Mouse (Mus musculus) heart, adult 9 months (tissue): ENCODE measurements at regions not wholly inside any gene's neighbourhood (a gene's known extent, or its start where the extent isn't known, plus 50 kb on each side); places are given as distances from the start of the nearest gene placed in this dataset.

Source experiments
- DNase-seq, 2 experiments: peaks; one replicate each; pipeline ENCODE4 v3.0.0; 2022; ENCODE audit warnings: low spot score in 2 of 2

DNA sequence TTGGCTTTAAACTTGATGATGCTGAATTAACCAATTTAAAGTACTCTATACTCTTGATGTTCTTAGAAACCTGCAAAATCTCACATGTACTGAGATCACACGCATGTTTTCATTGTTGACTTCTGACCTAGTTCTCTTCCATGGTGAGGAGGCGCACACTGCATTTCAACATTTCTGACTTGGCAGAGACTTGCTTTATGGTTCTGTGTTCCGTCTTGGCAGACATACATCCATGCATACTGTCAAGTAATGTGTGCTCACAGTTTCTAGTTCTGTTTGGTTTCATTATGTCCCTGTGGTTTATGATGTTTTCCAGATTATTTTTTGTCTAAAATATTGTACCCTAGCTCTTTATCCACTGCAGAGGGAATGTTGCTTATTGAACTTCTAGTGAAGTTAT, 198.5 kb downstream of the Gm11077 start:
- no peak for DNase-seq

DNA sequence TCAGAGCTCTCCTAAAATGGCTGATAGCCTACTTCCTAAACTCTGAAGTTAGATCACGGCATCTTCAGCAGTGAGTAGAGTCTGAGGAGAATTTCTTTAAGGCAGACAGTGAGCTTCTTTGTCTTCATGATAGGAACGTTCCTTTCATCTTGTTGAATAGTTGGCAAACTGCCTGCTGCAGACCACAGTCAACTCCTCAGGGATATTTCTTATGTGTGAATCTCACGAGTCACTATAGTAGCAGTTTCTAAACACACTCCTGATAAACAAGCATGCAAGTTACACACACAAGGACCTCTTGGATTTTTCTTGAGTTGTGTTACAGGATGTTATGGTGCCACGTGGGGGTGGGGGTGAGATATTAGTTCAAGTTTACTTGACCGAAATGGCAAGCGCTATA, 205.2 kb downstream of the Gm11077 start:
- DNase-seq = no peak

DNA sequence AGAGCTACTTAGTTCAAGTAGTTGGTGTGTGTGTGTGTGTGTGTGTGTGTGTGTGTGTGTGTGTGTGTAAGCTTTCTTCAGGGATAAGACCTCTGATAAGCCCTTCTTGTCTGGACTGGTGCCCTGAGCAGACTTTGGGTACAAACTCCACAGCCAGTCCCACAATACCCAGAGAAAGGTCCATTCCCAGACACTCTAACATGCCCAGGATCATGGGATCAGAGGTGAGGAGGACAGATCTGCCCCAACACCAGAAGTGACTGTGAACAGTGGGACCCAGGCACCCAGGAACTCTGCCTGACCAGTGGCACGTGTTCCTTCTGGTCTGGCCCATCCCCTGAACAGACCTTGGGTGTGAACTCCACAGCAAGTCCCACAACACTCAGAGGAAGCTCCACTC, 208.9 kb downstream of the Gm11077 start:
- DNase-seq = no peak

DNA sequence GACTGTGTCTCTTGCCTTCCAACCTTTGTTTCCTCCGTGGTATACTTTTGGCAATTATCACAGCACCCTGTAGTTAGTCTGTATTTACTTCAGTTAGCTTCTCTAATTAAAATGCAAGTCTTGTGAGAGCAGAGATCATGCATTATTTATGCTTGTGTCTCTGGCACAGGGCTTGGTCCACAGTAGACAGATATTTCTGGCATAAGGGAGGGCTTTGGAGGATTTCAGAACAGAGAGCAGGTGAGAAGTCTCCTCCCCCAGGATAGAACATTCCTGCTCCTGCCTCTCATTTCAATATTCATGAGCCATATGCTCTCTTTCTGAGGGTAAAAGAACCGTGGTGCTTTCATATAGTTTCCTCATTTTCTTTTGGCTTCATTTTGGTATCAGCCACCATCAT, 217.6 kb downstream of the Gm11077 start:
- no peak for DNase-seq

DNA sequence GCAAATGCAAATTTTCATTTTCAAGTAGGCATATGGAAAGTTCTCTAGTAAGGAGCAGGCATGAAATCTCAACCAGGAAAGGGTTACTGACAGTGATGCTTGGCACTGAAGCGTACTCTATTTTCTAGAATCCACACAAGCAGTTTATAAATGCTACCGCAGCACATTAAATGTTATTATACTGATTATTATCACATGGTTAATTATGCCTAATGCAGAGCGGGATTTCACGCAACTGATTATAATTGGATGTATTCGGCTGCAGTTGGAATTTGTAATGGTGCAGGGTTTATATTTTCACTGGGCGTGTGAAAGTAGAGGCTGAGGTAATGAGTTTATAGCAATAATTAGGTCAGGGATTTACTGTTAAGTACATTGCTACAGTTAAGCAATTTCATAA, 221.4 kb downstream of the Gm11077 start:
- DNase-seq = no peak

DNA sequence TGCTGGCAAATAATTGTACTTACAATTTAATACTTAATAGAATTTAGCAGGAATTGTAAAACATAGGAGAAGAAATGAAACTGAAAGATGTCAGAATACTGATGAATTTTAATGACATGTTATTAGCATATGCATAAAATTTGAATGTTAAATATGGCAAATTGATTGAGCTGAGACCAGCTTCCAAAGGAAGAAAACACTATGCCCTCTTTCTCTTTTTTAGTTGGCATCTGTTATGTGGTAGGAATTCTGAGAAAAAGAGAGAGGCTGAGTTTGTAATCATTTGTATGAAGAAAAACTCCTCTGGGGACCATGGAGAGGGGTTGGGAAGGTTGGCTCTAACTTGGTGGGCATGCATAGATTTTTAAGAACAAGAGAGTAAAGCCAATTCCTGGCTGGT, 224.2 kb downstream of the Gm11077 start:
- no peak for DNase-seq

DNA sequence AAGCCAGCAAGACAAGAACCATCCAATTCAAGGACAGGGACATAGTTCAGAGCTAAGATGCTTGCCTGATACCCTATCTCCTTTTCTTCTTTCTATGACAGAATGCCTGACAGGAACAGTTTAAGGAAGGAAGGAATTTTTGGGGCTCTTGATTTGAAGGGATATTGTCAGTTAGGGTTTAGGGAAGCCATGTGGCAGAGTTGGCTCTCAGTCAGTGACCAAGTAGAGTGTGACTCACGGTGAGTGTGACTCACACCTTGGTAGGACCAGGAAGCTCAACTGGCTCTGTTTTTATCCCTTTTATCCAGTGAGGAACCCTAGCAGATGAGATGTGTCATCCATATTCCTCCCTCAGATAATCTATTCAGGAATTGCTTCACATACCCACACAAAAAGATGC, 224.6 kb downstream of the Gm11077 start:
- no peak for DNase-seq

DNA sequence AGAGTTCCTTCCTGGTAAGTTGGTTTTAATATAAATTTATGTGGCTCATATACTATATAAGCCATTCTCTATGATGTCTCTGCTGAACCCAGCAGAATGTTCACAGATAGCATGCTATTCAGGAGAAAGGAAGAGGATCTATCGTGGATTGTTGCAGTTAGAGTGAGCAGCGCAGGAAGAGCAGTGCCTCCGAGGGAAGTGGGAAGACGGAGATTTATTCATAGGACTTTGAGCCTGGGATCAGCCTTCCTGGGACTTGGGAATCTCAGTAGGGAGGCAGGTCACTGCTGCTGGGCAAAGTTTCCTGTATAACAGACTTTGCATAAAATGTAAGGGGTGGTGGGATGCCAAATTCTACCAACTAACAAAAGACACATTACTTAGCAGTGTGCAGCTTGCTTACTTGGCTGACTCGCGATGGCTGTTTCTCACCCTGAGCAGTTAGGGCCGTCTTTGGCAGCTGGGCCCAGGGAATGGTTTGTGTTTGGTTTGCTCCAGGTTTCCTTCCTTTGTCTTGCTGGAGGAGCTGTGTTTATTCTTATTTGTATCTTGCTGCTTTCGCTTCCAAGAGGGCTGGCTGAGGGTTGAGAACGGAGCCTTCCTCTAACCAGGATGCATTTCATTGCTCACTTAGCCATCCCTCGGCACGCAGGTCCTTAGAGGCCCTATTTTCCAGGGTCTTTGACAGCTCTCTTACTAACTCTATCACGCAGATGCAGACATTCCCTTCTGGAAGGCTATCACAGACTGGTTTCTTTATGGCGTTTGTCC, 226.9 kb downstream of the Gm11077 start:
- peak; percentile 15 to 27 for DNase-seq

DNA sequence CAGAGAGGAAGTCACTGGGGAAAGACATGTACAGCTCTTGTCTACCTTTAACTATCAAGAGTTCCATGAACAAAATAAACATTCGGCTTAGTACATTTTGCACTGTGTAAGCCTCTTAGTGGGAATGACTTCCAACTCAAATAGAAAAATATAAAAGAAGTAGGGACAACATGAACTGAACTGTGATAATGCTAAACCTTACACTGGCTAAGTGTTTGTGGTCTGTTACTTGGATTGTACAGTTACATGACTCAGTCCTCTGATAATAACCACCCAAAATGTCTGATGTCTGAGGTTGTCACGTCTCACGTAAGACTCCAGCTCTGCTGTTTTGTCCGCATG, 227.4 kb downstream of the Gm11077 start:
- peak; percentile 1 to 3 for DNase-seq

DNA sequence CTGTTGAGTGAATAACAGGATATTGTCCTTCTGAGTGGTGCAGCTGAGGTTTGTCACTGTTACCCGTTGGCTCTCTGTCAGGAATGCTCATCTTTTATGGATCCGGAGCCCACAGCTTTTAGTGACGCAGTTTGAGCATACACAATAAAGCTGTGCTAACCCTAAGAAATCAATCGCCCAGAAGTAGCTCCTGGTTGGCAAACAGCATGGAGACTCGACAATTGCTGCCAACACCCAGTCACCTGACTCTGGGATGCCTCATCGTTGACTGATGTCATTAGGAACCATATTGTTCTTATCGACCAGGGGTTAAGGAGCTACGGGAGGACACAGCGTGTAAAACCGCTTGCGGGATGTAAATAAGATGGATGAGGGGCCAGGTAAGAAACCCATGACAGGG, 232.9 kb downstream of the Gm11077 start:
- DNase-seq = no peak

DNA sequence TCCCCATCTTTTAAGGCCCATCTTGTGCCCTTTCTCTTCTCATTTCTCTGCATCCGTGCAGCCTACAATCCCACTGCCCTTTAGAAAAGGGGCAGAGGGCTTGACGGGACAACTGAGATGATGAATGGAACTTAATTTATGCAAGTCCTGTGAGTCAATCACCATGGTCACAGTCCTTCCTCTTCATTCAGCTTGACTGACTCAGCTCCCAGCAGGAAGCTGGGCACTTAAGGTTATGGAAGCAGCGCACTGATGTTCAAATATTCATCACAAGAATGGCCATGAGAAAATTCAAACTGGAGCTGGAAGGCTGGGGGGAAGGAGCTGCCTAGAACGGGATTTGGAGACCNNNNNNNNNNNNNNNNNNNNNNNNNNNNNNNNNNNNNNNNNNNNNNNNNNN, 233.5 kb downstream of the Gm11077 start:
- no peak for DNase-seq

DNA sequence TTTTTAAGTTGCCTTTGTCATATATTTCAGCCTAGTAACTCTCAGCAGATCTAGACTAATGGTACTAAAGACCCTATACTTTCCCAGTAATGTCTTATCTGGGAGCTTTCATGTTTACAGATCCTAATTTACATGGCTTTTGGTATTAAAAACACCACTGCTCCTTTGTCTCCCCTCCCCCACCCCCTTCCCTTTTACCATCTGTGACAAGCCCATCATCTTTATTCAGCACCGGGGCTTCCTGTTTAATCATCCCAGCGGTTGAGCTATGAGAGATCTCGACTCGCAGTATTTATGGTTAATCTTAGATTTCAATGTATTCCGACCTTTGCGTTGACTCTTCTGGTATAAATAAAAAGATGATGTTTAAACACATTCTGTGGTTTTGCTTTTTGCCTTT, 244.6 kb downstream of the Gm11077 start:
- DNase-seq = no peak

DNA sequence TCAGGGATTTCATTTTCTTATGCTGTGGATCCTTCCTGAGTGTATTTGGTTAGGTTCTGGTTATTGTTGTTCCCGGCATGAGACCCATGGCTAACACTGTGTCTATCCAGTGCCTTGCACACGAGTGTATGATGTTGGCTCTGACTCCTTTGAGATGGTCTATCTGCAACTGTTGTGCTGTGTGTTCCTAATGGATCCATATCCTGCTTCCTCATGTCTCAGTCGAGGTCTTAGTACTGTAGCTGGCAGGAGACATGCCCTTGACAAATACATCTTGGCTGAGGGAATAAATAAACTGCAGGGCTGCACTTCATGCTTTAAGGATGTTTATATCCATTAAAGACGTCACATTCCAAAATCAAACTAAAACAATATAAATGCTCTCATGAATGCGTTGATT, 247.9 kb downstream of the Gm11077 start:
- DNase-seq = no peak

DNA sequence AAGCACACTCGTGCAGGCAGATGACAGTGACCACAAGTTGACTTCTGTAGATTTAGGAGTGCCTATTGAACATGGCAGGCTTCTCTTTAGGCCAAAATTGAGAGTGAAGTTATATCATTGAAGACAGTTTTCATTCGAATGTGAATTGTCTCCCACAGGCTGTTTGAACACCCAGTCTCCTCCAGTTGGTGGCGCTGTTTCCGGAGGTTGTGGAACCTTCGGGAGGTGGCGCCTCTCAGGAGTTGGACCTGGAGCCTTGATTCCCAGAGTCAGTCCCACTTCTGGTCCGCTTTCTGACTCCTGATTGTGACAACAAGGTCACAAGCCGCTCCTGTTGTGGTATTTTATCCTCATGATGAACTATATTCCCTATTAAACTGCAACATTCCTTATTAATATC, 254.5 kb downstream of the Gm11077 start:
- DNase-seq = no peak

DNA sequence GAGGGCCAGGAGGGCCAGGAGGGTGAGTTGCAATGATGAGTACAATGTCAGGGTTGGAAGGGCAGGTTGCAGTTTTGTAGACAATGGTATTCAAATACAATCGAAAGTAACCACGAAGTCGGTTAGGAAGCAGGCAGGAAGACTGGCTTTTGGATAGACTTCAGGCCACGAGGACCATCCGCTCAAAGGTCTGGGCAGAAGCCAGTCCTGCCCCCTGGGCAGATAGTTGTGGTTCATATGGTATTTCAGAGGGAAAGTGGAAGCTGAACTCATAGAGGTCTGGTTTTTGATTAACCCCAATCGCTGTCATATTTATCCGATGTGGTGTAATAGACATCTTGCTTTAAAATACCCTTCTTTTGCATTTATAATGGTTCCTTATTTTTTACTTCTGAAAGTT, 255.2 kb downstream of the Gm11077 start:
- no peak for DNase-seq

DNA sequence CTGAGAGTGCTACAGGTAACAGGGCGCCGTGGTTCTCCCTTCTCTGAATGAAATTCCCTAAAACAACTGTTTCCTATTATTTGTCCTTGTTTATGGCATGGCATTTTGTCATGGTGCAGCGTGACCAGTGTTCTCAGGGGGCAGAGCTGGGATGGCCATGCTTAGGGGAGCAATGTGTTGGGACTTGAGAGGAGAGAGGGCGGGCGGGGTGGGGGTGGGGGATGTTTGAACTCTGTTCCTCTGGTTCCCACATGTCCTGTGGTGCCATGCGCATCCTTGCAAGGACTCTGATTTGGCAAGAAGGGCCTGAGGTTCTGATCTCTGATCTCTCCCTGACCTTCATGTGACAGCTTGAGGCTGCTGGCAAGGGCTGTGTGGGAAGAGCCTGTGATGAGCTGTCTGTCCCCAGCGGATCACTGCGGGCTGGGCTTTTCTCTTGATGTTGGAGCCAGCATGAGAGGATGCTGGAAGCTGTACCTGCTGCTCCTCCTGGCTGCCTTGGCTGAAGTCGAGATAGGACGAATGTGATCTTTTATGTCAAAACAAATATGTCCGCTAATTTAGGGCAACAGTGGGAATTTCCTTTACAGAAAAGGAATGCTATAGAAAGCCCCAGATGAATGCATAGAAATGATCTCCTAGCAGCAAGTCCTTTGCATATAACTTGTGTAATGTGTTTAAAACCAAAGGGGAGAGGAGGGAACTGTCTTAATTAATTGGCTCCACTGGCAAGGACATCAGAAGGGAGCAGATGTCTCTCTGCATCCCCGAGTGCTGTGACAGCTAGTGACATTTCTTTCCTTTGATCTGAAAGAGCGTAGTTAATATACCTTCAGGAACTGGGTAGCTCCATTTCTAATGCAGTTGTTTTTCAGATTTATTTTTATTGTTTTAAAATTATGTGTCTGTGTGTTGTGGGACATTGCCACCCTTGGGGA, 255.2 kb upstream of the Pde3a start:
- no peak for DNase-seq

DNA sequence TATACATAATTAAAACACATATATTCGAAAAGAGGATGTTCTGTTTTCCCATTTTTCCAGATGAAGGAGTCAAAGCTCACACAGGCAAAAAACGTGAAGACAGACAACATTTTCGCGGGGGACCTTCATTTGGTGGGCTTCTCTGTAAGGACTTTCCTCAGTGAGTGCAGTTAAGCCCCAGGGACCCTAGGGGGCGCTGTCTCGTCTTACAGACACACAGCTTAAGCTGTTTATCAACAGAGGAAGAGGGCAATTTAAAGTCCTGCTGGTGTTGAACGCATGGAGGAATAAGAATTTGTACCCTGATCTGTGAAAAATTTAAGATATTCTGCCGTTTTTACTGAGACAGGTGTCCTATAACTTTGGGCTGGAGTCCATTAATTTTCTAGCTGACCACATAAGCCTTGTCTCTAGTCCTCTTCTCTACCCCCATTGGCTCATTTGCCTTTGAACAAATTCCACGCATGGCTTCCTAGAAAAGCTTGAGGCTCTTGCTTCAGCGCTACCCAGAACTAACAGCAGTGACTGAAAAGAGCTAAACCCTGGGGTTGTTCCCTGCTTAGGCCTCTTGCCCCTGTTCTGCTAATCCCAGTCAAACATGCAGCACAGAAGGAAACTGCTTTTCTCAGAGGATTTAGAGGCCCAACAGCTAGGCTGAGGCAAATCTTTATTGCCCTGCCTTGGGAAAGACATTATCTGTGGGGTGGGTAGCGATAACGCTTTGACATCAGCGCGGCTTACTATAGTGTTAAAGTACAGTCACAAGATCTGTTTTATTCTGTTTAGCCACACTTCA, 253.5 kb upstream of the Pde3a start:
- no peak for DNase-seq

DNA sequence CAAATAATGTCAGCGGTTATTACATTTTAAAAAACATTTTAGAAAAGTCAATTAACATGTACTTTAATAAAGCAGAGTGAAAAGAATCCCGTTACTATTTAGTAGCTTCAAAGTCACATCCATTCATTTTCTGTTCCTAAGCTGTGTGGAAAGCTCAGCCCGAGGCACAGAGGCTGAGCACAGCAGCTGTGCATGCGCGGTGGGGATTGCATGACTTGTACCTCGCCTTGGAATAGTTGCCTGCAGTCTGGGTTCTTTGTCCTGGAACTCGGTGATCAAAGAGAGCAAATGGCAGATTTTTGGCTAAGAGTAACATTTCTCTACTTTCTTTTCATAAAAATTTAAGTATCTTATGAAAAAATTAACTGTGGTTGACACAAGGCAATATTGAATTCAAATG, 251.0 kb upstream of the Pde3a start:
- no peak for DNase-seq

DNA sequence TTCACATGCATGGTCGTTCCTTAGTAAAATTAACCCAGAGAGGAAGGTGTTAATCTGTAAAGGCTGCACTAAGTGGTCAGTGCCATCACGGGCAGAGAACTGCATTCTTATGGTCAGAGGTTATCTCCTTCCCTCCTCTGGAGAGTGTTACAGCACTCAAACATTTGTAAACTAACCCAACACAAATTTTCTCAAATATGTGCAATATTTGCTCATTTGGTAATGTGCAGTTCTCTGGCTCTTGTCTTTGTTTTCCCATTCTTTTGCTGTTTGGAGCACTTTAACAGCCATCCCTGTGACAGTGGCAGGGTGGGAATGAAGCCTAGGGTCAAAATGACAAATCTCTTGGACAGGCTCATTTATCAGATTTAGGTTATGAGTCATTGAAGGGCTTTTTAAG, 248.5 kb upstream of the Pde3a start:
- peak; percentile 17 to 27 for DNase-seq

DNA sequence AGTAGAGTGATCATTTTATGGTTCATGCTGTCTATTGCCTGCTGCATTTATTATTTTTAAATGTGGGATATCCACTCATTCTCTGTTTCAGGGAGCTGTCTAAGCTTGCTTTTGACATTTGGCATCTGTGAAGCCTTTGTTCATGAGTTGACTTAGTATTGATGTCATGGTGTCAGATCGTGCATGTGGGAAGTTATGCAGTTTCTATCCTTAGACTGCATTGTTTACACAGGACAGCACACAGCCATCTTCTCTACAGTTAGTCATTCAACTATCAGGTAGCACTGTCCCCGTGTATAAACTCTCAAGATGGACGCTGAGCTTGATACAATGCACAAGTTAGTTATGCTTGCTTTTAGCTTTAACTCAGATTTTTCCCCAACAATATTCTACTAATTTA, 247.8 kb upstream of the Pde3a start:
- DNase-seq = no peak

DNA sequence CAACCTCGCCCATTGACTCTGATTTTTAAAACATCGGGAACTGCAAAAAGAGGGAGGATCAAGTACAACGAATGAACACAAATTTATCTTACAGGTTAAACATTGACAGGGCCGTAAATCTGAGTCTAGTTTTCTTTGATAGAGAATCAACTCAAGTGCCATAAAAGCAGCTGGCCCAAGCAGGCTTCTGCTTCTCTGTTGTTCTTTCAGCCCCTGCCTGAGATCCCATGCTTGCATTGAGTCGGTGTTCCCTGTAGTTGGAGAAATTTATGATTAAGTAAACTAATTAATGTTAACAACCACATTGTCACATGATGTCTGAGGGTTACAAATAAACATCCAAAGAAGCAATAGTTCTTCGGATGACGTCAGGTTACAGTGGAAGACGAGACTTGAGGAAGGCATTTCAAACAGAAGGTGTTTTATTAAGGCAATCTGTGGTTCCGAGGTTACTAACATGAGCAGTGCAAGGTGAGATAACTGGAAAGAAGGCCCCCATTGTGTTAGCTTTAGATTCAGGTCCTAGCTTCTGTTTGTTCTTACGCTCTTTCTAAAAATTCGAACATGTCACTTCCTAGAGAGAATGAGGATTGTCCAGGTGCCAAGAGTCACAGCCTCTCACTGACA, 233.9 kb upstream of the Pde3a start:
- DNase-seq = no peak

DNA sequence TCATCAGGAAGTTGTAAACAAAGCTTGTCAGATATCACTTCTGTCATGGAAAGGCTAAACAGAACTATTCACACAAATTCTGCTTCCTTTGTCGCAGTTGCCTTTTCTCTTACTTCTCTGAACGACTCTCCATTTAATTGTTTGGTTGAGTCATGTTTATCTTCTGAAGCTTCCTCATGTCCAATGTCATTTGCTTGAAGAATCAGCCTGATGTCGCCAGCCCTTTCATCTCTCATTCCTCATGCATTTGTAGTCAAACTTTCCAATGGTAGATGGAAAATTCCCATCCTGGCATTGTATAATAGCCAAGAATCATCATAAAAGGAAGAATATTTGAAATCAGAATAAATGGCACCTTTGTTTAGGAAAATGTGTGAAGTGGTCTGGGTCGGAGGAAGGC, 225.6 kb upstream of the Pde3a start:
- no peak for DNase-seq
